Mouse (Mus musculus) liver, adult 2 months (tissue): ENCODE data around the gene Isg20. TPM values are rescaled to one million over a fixed set of nuclear protein-coding genes. Genes with fewer than 3 reads are reported as not detected.

Experiments
- DNase-seq: peaks from one replicate; pipeline ENCODE4 v3.0.0-alpha.2; 2011; ENCODE audit warnings: low read depth, low spot score; ENCODE audit errors: extremely low read depth
- H3K27ac ChIP-seq: fragments of 200-500 bp; replicated peaks from 2 replicates; pipeline ENCODE4 v1.5.1; 2012; ENCODE audit warnings: low read depth, mild to moderate bottlenecking, control low read depth, inconsistent platforms, low read length; ENCODE audit not compliant: insufficient read depth
- H3K27me3 ChIP-seq: fragments of 200-500 bp; 2 replicates; pipeline ENCODE4 v1.6.1; 2012; ENCODE audit warnings: mild to moderate bottlenecking, moderate library complexity, low read length, inconsistent platforms; ENCODE audit not compliant: control insufficient read depth, insufficient read depth
- H3K36me3 ChIP-seq: fragments of 200-500 bp; 2 replicates; pipeline ENCODE4 v1.6.1; 2012; ENCODE audit warnings: low read length, inconsistent platforms; ENCODE audit not compliant: control insufficient read depth, insufficient read depth
- H3K4me1 ChIP-seq: fragments of 200-500 bp; 2 replicates; pipeline ENCODE4 v1.6.1; 2011; ENCODE audit warnings: low read length; ENCODE audit not compliant: control insufficient read depth, insufficient read depth
- H3K4me3 ChIP-seq: fragments of 200-500 bp; 2 replicates; pipeline ENCODE4 v1.5.1; 2011; ENCODE audit warnings: low read depth, mild to moderate bottlenecking, control low read depth, low read length, moderate library complexity; ENCODE audit not compliant: insufficient read depth
- H3K79me2 ChIP-seq: fragments of 200-500 bp; 2 replicates; pipeline ENCODE4 v1.6.1; 2012; ENCODE audit warnings: inconsistent platforms, mild to moderate bottlenecking, low read length, moderate library complexity; ENCODE audit not compliant: control insufficient read depth, insufficient read depth
- H3K9ac ChIP-seq: fragments of 200-500 bp; 2 replicates; pipeline ENCODE4 v1.6.1; 2012; ENCODE audit warnings: low read depth, mild to moderate bottlenecking, control low read depth, inconsistent platforms, low read length
- CTCF ChIP-seq: fragments of 200-500 bp; IDR thresholded peaks from 2 replicates; pipeline ENCODE4 v1.5.1; 2011; ENCODE audit warnings: low read depth, low read length, control low read depth
- POLR2A ChIP-seq: fragments of 200-500 bp; IDR thresholded peaks from 2 replicates; pipeline ENCODE4 v1.6.1; 2011; ENCODE audit warnings: low read length, control low read depth; ENCODE audit not compliant: insufficient read depth; ENCODE audit errors: extremely low read depth
- WGBS: fragments of 180-500 bp; shearing (Covaris S2); methylation state at CpG from one replicate; pipeline ENCODE4 v1.1.7; 2018; 5-methylcytosine and 5-hydroxymethylcytosine counted together
- polyA plus RNA-seq: library from polyadenylated mRNA; depleted of rRNA; stranded (reverse); fragments of >200 nt; gene quantifications from 2 replicates; pipeline ENCODE4 v1.2.3, GENCODE M21; 2012
- total RNA-seq: library from RNA; depleted of rRNA; stranded (reverse); fragments of >200 nt; gene quantifications from 2 replicates; pipeline ENCODE4 v1.2.3, GENCODE M21; 2014

The Isg20 gene
- total and polyA plus RNA-seq, 2 experiments: 2.6 to 7.7 TPM

GRCm38 (mm10) chr7:78909026-78909425, 4.2 kb upstream of the Isg20 start:
- TF ChIP-seq POLR2A (no peak), CTCF (no peak)
- WGBS: 94% methylated on average over 6 of the region's 6 CpGs
- Histone ChIP-seq H3K27me3 (no peaks in the 10 kb centered on the region), H3K4me1 (peaks cover 2% of the 10 kb centered on the region; the same call in 1 of the 2 replicates), H3K27ac (no peak overlapping the region), H3K36me3 (no peaks in the 10 kb centered on the region), H3K79me2 (no peaks in the 10 kb centered on the region), H3K9ac (no peak overlapping the region), H3K4me3 (no peak overlapping the region)
- no peak for DNase-seq

- Histone ChIP-seq H3K27ac (no peak overlapping the region), H3K4me1 (peaks cover 2% of the 10 kb centered on the region; the same call in 1 of the 2 replicates), H3K79me2 (no peaks in the 10 kb centered on the region), H3K27me3 (no peaks in the 10 kb centered on the region), H3K36me3 (no peaks in the 10 kb centered on the region), H3K4me3 (no peak overlapping the region), H3K9ac (no peak overlapping the region)
- peak; percentile 28 for DNase-seq
- TF ChIP-seq POLR2A: no peak
- peak; percentile 43; the same call in 1 of the 2 replicates for TF ChIP-seq CTCF
- 60% methylated on average over 6 of the region's 6 CpGs for WGBS
These were observed 2.7 kb upstream of the Isg20 start for GRCm38 (mm10) chr7:78910336-78911098.

- TF ChIP-seq CTCF (no peak), POLR2A (no peak)
- Histone ChIP-seq H3K4me1 (peaks cover 2% of the 10 kb centered on the region; the same call in 1 of the 2 replicates), H3K36me3 (no peaks in the 10 kb centered on the region), H3K9ac (no peak overlapping the region), H3K4me3 (no peak overlapping the region), H3K27me3 (no peaks in the 10 kb centered on the region), H3K27ac (no peak overlapping the region), H3K79me2 (no peaks in the 10 kb centered on the region)
- DNase-seq: no peak
- 80% methylated on average over 4 of the region's 4 CpGs for WGBS
These were observed 2.0 kb upstream of the Isg20 start for GRCm38 (mm10) chr7:78911209-78911608.

GRCm38 (mm10) chr7:78912253-78912973, 811 bp upstream of the Isg20 start:
- 44% methylated on average over 20 of the region's 20 CpGs for WGBS
- H3K4me1 ChIP-seq: peaks cover 2% of the 10 kb centered on the region; the same call in 1 of the 2 replicates
- TF ChIP-seq POLR2A (no peak), CTCF (no peak)

GRCm38 (mm10) chr7:78913649-78914544, 673 bp downstream of the Isg20 start:
- peaks cover 2% of the 10 kb centered on the region; the same call in 1 of the 2 replicates for H3K4me1 ChIP-seq
- H3K4me3 ChIP-seq: peak overlapping the region; percentile 56
- 44% methylated on average over 19 of the region's 19 CpGs for WGBS
- peak overlapping the region; percentile 33 for H3K27ac ChIP-seq
- DNase-seq: peak; percentile 86
- H3K36me3 ChIP-seq: no peaks in the 10 kb centered on the region
- TF ChIP-seq POLR2A: 0 out of 2 replicates have a peak, but pooled peaks have one; percentile 21
- TF ChIP-seq CTCF: no peak
- H3K79me2 ChIP-seq: no peaks in the 10 kb centered on the region
- no peaks in the 10 kb centered on the region for H3K27me3 ChIP-seq
- H3K9ac ChIP-seq: peak overlapping the region; percentile 41

More at GRCm38 (mm10) chr7:78912253-78912973, 811 bp upstream of the Isg20 start:
- Histone ChIP-seq H3K4me3 (no peak overlapping the region), H3K27me3 (no peaks in the 10 kb centered on the region), H3K79me2 (no peaks in the 10 kb centered on the region), H3K9ac (no peak overlapping the region), H3K36me3 (no peaks in the 10 kb centered on the region), H3K27ac (no peak overlapping the region)
- DNase-seq: no peak
